8 mouse cellular contexts compared by ENCODE assay signal in the genomic region with DNA sequence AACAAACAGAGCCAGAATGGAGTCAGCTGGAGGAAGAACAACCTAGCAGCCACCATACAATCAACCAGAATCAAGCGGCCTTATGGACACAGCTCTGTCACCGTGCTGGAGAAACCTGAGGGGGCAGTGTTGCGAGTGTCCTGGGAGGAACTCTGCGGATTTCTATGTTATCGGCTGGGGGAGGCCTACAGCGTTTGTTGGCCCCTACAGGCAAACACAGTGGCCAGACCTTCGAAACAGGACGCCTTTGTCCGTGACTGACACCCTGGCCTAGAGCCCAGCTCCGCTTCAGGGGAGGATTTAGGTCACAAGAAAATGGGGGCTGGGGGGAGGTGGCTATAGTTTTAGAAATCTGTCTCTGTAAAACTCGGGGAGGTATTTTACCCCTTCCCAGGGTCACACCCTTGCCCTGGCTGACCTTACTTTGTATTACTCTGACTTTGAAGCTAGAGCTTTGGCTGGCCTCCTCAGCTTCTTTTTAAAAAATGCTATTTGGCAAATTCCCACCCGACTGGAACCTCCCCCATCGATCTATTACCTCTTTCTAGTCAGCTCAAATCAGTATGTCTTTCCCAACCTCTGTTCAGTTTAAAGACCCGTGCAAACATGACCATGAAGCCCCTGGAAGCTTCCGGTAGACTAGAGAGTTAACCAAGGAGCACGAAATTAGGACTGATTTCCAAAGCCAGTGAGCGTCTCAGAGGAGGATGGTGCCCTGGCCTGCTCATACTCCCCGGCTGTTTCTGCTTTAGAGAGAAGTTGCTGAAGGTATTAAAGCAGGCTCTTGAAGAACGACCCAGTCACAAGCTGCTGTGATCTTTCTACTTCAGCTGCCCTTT. TPM values are rescaled to one million over a fixed set of nuclear protein-coding genes. Genes with fewer than 3 reads are reported as not detected.
DNase-seq lines count a peak whose midpoint lies in the region; ATAC-seq lines count a peak whose summit lies in the region.

No protein-coding gene starts in this region.

- H3K4me1 ChIP-seq in forebrain, embryonic 16.5 days (replicated peaks; ENCODE audit: control insufficient read depth, insufficient read depth, low read length) = peaks cover 22% of the 10 kb centered on the region
- H3K4me1 ChIP-seq in hindbrain, embryonic 13.5 days (replicated peaks) = peaks cover 27% of the 10 kb centered on the region

- H3K4me2 ChIP-seq in forebrain, embryonic 16.5 days (ENCODE audit: low read length) = peak overlapping the region; percentile 25; the same call in 1 of the 2 replicates
- H3K4me2 ChIP-seq in hindbrain, embryonic 13.5 days = peak overlapping the region; percentile 11

- no peaks in the 10 kb centered on the region for H3K9me3 ChIP-seq in forebrain, embryonic 16.5 days (ENCODE audit: control insufficient read depth, low read length)
- H3K9me3 ChIP-seq in hindbrain, embryonic 13.5 days = no peaks in the 10 kb centered on the region

- H3K9ac ChIP-seq in forebrain, embryonic 16.5 days (replicated peaks; ENCODE audit: low read depth, low read length) = no peak overlapping the region
- H3K9ac ChIP-seq in hindbrain, embryonic 13.5 days = no peak overlapping the region

- ATAC-seq in forebrain, embryonic 16.5 days = peak; percentile 83
- peak; percentile 57 for ATAC-seq in hindbrain, embryonic 13.5 days (ENCODE audit: low FRiP score)

- no peaks in the 10 kb centered on the region for H3K36me3 ChIP-seq in forebrain, embryonic 16.5 days (ENCODE audit: control insufficient read depth, insufficient read depth)
- no peaks in the 10 kb centered on the region for H3K36me3 ChIP-seq in hindbrain, embryonic 13.5 days

- H3K4me3 ChIP-seq in forebrain, embryonic 16.5 days (replicated peaks; ENCODE audit: low read length) = no peak overlapping the region
- H3K4me3 ChIP-seq in hindbrain, embryonic 13.5 days = no peak overlapping the region

- 8% methylated on average over 19 of the region's 19 CpGs for WGBS in forebrain, embryonic 16.5 days
- 18% methylated on average over 19 of the region's 19 CpGs for WGBS in hindbrain, embryonic 13.5 days

- H3K27me3 ChIP-seq in forebrain, embryonic 16.5 days (replicated peaks; ENCODE audit: control insufficient read depth, insufficient read depth, low read length) = no peaks in the 10 kb centered on the region
- peaks cover 18% of the 10 kb centered on the region for H3K27me3 ChIP-seq in hindbrain, embryonic 13.5 days

- H3K27ac ChIP-seq in forebrain, embryonic 16.5 days (ENCODE audit: low read length) = peak overlapping the region; percentile 59
- peak overlapping the region; percentile 73 for H3K27ac ChIP-seq in hindbrain, embryonic 13.5 days

- DNase-seq in MN1 (ENCODE audit: low spot score) = peak; percentile 68
- DNase-seq in cerebellum, adult 18-20 months = peak; percentile 20 to 36
- DNase-seq in layer of hippocampus, postnatal 14 days (ENCODE audit: low spot score in 2 of 2) = peak; percentile 49 to 76
- DNase-seq in lung, postnatal 25 days (ENCODE audit: low spot score) = peak; percentile 38
- peak; percentile 51 for DNase-seq in right cerebral cortex, postnatal 14 days
- DNase-seq in thymus, postnatal 4 days = no peak

RNA-seq across cellular contexts. Expression of a gene that starts 11.6 kb away (rescaled TPM):
- not detected in 2 replicates for polyA plus RNA-seq in forebrain, embryonic 16.5 days (2015; fragmentation: Nextera tagmentation; extraction: Ambion mirVana)
- polyA plus RNA-seq in hindbrain, embryonic 13.5 days (2015; fragmentation: Nextera tagmentation; extraction: Ambion mirVana) = not detected in 2 replicates
- total RNA-seq in layer of hippocampus, postnatal 14 days (2021) = not detected

RNA-seq across cellular contexts. Expression of a gene that starts 42.2 kb away (rescaled TPM):
- not detected in 2 replicates for polyA plus RNA-seq in forebrain, embryonic 16.5 days (2015; fragmentation: Nextera tagmentation; extraction: Ambion mirVana)
- polyA plus RNA-seq in hindbrain, embryonic 13.5 days (2015; fragmentation: Nextera tagmentation; extraction: Ambion mirVana) = not detected in 2 replicates
- total RNA-seq in layer of hippocampus, postnatal 14 days (2021) = under 1 TPM in 1 of 2 experiments, not detected in 1; 0.35 TPM

RNA-seq across cellular contexts. Expression of a gene that starts 57.4 kb away (rescaled TPM):
- 5.2 and 5.4 TPM in 2 replicates for polyA plus RNA-seq in forebrain, embryonic 16.5 days (2015; fragmentation: Nextera tagmentation; extraction: Ambion mirVana)
- polyA plus RNA-seq in hindbrain, embryonic 13.5 days (2015; fragmentation: Nextera tagmentation; extraction: Ambion mirVana) = 6.2 and 6.9 TPM in 2 replicates
- total RNA-seq in layer of hippocampus, postnatal 14 days (2021) = 10 to 100 TPM; 32.1 to 33.5 TPM
